Mouse (Mus musculus): ENCODE results near the gene Rab3ip.

Gene Rab3ip

DNA sequence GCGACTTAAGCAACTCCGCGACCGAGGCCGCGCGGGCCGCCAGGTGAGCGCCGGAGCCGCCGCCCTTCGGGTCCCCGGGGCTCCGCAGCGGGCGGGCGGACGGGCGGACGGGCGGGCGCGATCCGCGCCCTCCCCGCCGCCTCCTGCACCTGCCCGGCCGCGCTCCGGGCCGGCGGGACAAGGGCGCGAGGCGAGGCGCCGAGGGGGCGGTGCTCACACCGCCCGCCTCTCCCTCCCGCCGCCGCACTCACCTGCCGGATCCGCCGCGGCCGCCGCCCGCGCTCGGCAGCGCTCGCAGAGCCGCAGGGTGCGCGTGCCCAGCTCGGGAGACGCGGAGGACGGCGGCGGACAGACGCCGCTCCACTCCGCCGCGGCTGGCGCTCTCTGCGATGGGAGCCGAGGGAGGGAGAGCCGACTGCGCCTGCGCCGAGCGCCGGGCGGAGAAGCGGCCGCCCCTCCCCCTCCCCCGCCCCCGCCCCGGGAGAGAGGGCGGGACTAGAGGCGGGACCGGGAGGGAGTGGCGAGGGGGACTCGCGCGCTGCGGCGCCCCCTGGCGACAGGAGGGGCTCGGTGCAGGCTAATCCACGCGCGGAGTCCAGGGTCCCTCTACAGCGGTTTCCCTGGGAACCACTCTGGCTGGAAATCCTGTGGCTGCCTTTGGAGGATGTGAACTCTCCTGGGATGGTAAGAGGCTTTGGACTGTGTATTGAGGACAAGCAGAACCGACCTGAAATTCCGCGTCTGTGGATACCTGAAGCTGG lies at the start of gene Rab3ip:
Gene Rab3ip, minus strand, starts transcription at position 761 of the 761 bp plus-strand sequence.
- DNase-seq (ENCODE audit: low read depth, low spot score), result peak; percentile 91

DNA sequence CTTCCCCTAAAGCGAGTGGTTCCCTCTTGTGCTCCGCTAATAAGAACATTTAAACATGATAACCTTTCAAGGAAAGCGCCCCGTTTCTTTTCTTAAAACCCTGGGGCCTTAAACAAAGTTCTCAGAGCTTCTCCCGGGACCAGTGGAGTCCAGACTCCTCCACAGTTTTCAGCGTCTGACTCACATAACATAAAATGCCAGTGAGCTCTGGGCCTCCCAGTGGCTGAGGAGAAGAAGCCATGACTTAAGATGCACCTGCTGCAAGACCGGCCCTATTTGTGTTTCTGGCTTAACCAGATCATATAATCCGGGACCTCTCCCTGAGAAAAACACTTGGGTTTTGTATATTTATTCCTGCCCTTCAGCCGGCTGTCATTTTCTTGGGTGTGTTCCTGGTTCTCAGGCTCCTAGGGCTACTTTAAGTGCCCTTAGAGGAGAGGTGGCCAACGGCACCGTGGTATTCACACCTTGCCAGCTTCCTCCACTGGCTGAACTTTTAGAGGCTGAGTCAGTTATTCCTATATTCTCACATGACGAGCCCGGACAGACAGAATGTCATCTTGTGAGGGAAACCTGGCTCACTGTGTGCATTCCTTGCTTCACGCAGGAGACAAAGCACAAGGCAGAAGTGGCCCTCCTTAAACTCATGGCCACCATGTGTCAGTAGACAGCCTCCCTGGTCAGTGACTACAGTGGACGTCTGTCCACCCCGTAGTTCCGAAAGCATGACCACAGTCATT lies 48.3 kb upstream of the Rab3ip start:
- no peak for DNase-seq (ENCODE audit: low read depth, low spot score)

DNA sequence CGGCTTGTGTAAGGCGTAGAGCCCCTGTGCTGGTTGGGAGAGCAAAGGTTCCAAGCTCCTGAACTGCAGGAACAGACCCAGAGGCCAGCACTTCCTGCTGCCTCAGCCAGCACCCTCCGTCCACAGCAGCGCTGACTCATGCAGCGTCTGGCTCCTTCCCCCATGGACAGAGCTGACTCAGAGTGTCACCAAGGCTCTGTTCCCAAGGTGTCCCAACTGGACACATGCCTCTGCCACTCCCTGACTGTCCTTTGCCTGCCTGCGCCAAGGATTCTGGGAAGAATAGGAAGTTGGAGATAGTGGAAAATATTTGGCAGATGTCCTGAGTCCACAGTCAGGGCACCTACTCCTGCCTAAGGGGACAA lies 45.6 kb upstream of the Rab3ip start:
- DNase-seq (ENCODE audit: low read depth, low spot score), result no peak

DNA sequence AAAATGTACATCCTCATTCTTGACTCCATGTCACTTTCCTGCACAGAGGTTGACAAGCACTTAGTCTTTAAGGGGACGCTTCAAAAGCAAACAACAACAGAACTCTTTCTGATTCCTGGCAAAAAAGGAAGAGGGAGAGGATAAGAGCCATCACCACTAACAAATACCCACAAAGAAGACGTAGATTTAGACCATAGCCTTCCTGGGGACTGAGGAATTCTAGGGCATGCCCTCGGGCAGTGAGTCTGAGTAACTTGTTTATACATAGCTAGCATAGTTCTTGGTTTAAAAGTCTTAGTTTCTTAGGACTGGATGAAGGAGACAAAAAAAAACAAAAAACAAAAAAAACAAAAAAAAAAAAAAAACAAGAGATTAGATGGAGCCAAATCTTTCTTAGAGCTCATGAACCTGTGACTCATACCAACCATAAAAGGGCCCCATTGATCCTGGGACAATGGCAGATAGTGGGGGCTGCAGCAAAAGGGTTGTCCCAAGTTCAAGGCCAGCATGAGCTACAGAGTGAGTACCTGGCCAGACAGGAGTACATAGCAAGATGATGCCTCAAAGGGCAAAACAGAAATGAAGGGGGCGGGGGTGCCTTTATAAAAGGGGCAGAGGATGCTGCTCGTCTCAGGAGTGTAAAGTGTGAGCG lies 45.1 kb upstream of the Rab3ip start:
- no peak for DNase-seq (ENCODE audit: low read depth, low spot score)

DNA sequence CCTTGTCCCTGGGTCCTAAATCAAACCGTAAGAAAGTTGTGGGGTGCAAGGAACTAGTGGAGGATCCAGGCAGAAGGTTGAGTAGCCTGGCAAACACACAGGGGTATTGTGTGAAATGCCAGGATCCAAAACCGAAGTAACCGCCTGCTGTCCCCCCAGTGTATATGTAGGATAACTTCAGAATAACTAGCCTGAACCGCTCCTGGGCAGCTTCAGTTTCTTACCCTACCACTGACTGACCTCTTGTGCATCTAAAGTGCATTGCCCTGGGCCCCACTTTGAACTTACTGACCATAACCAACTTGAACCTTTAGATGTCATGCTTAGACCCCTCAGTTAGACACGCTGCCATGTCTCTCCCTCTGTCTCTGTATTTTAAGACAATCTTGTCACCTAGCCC lies 44.6 kb upstream of the Rab3ip start:
- DNase-seq (ENCODE audit: low read depth, low spot score), result no peak

DNA sequence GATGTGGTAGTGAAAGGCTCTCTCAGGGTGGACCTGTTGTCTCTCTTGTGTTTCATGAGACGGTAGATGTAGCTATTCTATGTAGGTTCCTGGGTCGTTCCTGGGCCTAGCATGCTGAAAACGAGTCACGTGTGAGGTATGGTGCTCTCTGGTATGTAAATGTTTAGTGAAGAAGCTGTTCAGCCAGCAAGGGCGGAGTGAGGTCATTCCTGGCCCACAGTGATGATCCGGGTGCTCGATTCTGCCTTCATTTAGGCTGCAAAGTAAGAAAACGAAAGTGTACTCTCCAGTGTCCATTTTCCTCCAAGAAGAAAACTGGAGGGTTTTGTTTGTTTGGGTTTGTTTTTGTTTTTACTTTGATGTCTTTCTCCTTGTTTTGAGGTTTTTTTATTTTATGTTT lies 43.4 kb upstream of the Rab3ip start:
- DNase-seq (ENCODE audit: low read depth, low spot score), result no peak

DNA sequence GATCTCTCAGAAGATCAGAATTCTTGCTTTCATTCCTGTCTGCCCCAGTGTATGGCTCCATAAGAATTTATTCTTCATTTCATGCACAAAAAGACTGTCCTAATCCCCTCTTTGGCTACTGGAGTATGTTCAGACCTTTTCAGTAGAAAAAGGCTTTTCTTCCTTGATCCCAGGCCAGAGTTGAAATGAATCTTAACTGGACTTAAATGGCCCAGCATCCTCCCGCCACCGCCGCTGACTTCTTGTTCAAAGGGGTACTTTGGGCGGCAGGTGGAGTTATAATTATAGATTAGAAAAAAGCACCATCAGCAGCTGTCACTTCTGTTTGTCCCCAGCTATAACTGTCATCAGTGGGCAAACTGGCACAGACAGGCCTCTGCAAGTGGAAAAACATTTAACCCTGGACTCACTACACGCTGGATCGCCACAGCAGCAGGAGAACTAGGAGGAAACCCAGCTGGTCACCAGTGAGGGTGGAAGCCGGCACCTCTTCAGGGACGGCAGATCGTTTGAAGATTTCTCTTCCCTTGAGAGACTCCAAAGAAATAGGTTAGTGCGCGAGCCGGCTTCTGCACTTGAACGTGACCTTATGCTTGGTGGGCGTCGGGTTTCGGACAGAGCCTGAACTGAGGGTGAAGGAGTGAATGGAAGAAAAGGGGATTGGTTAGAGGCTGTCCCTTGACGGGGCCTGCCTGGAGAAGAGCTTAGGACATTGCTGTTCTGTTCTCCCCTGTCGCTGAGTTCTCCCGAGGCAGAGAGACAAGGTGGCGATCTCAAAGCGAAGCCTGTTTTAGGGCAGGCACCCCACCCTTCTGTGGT lies 35.9 kb upstream of the Rab3ip start, which contains the start of gene Best3:
Gene Best3, plus strand, starts transcription at position 51 of the 819 bp plus-strand sequence.
- no peak for DNase-seq (ENCODE audit: low read depth, low spot score)

DNA sequence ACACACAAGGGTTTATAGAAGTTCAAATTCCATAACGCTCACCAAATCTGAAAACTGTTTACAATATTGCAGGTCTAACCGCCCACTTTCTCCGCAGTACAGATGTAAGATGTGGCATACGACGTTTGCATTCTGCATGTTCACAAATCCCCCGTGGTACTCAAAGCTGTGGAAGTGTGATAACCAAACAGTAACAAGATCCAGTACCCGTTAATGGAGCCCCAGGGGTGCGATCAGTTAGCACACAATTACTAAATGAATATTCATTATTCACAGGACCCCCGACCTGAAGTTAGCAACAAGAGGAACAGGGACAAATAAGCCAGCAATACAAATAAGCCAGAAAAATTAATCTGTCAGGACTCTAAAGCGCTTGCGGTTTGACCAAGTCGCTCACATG lies 34.3 kb upstream of the Rab3ip start:
- no peak for DNase-seq (ENCODE audit: low read depth, low spot score)

DNA sequence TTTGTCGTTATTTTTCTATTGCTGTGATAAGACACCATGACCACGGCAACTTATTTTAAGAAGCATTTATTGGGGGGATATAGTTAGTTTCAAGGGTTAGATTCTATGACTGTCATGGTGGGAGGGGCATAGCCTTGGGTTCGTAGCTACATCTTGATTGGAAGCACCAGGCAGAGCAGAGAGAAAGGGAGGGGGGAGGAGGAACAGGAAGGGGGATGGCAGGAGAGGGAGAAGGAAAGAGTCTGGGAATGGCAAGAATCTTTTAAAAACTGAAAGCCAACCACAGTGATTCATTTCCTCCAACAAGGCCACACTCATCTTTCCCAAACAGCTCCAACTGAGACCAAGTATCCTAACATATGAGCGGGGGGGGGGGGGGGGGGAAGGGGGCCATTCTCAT lies 32.0 kb upstream of the Rab3ip start:
- no peak for DNase-seq (ENCODE audit: low read depth, low spot score)

DNA sequence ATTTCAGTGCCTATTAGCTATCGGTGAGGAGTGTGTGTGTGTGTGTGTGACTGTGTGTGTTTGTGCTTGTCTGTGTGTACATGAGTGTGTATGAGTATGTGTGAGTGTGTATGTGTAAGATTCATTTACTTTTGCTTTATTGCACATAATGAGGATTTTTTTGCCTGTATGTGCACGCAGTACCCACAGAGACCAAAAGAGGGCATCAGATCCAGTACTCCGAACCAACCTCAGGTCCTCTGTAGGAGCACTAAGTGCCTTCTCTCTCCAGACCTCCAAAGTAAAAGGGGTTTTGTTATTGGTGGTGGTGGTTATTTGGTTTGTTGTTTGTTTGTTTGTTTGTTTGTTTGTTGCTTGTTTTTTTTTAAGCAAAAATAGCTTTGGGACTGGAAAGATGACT lies 30.3 kb upstream of the Rab3ip start:
- no peak for DNase-seq (ENCODE audit: low read depth, low spot score)

DNA sequence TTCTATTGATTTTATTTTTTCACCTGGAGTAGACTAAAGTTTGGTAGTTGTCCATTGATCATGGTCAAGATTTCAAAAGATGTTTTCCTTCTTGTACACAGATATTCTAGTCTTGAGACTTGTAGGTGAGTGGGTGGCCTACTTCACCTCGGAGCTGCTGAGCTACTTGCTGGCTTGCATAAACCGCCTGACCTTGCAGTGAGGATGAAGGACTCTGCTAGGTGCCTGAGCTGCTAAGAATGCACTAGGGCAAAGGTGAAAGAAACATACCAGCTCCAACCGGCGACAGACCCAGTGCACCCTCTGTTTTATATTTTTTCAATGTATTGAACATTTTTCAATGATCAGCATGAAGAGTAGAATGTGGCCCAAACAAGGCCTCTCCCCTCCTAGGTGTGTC lies 29.7 kb upstream of the Rab3ip start:
- no peak for DNase-seq (ENCODE audit: low read depth, low spot score)

DNA sequence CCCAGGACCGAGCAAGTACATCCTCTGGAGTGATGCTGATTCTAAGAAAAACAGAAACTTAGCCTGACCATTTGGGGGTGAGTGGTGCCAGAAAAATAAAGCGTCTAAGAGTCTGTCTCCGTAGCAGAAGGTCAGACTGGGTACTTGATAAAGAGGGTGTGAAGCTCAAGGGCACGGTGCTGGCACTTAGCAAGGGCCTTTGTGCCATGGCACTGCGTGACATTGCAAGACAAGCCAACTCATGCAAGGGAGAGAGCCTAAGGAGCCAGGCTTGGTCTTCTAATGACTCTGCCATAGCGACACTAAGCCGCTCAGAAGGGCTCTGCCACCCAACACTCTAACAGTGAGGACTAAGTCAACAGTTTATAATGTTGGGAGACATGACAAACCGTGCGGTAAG lies 28.3 kb upstream of the Rab3ip start:
- no peak for DNase-seq (ENCODE audit: low read depth, low spot score)

DNA sequence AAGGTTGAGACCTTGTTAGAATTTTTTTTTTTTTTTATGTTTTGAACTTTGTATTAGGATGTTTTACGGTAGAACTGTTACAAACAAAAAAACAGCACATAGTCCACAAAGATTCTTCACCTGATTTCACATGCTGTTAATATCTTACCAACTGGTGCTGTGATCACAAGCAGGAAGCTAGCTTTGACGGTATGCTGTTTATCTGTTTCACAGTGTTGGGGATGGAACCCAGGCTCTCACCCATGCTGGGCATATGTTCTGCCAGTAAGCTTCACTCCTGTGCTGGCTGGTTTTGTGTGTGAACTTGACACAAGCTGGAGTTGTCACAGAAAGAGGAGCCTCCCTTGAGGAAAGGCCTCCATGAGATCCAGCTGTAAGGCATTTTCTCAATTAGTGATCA lies 27.3 kb upstream of the Rab3ip start:
- DNase-seq (ENCODE audit: low read depth, low spot score), result no peak

DNA sequence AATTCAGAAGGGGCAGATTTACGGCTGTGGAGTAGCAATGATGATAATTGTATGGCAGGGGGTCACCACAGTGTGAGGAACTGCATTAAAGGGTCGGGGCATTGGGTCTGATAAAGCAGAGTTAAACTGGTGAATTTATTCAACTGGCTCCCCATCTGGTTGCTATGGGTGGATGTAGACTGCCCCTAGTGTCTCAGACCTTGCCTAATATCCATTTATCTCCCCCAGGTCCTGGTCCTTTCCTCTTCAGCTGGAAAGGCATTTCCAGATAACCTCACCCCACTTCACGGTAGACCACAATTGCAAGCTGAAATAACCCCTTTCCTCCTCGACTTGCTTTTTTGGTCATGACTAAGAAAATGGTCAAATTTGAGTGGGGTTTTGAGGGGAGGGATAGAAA lies 26.9 kb upstream of the Rab3ip start:
- DNase-seq (ENCODE audit: low read depth, low spot score), result no peak

DNA sequence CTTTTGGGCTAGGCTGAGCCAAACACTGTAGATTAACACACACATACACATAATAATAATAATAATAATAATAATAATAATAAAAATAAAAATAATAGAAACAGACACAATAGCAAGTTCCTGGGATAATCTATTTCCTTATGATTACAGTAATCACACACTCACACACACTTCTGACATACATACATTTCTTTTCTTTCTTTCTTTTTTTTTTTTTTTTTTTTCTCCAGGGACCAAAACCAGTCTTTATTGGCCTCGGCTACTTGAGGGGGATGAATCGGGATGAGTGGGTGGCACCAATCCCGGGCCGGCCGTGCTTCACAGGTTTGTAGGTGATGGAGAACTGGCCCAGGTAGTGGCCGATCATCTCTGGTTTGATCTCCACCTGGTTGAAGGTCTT lies 21.9 kb upstream of the Rab3ip start, which contains the start of gene Gm10271:
Gene Gm10271, minus strand, starts transcription at position 101 of the 400 bp plus-strand sequence.
- no peak for DNase-seq (ENCODE audit: low read depth, low spot score)

DNA sequence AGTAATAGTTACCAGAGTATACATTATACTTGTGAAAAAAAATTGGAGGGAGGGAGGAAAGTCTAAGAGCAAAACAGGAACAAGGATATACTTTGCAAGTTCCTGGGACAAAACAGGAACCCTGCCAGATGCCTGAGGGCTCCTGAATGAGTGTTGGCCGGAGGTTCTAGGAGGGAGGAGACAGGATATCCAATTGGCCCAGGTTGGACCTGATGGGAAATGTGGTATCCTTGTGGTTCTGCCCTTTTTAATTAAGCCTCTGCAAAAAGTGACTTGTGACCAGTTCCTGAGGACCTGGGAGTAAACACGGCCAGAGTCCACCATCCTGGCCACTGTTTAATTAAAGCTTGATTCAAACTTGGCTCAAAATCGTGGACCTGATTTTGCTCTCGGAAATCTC lies 18.2 kb upstream of the Rab3ip start:
- no peak for DNase-seq (ENCODE audit: low read depth, low spot score)

DNA sequence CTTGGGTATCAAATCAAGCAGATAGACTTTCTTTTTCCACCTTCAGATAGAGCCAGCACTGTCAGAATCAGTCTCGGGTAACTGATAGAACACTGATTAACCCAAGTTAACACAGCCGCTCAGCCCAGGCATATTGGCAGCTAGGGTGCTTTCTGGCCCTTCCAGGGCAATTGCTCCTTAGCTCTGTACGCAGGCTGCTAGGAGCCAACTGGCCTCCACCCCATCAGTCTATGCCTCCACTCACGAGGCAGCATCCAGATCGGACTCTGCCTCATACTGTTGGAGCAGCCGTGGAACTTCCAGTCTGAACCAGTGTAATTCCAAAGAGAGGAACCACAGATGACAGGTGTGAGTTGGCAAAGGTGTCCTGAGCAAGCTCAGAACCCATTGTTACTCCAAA lies 15.5 kb upstream of the Rab3ip start:
- DNase-seq (ENCODE audit: low read depth, low spot score), result no peak

DNA sequence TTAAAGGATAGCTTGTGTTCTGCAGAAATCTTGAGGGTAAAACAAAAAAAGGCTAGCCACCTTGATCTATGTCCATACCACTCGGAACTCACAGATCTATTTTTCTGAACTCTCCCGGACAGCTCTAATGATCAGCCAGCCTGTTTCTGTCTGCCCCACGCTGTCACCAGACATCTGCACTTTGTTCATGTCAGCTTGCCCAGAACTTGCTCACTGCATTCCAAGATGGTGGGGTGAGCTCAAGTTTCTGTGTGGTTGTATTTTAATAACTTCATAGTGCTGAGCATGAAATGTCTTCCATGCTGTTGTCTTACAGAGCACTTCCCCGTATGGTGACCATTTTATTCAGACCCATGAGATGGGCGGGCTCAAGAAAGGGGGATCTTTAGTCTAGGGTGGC lies 14.7 kb upstream of the Rab3ip start:
- peak; percentile 74 for DNase-seq (ENCODE audit: low read depth, low spot score)

DNA sequence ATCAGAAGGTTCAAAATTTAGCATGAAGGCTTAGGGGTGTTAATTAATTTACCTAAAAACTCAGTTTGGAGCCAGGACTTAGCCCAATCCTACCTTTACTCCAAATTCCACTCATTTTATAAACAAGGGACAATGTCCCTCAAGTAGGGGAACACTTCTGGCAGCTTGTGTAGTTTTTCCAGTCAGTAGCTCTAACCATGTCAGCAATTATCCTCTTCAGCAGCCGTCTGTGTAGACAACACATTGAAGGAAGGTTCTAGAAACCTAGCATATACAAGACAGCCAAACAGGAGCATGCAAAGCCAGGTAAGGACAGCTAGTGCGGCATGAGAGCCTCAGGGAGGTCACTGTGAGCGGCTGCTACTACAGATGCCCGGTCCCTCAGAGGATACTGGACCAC lies 14.0 kb upstream of the Rab3ip start:
- DNase-seq (ENCODE audit: low read depth, low spot score), result no peak

DNA sequence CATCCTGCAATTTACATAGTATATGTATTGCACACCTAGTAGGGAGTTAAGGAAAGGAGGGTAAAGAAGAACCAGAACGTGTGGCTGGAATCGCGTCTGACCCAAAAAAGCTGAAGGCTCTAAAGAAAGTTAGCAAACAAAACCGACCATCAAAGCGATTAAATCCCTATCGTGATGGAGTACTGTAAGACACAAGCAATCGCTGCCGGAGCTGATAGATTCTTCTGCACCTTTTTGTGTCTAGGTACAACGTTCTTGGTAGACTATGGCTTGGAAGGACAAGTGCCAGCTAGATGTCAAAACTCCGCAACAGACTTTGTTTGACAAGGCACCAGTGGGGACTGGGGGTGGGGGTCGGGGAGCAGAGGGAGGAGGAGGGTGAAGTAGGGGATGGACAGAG lies 13.5 kb upstream of the Rab3ip start:
- DNase-seq (ENCODE audit: low read depth, low spot score), result no peak

DNA sequence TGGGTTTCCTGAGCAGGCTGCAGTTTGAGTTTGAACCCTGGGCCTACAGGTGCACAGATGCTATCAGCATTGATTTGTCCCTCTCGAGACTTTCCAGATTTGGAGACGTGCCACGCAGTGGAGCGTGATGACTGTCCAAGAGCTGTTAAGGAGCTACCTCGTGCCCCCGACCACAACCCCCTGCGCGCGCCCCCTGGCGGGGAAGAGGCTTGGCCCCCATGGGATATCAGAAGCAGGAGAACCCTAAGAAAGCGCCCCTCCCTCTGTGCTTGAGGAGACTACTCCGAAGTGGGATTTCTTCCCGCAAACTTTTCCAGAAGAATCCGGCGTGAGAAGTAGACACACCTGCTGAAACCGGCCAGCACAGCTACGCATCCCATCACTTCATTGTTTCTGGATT lies 12.2 kb upstream of the Rab3ip start:
- no peak for DNase-seq (ENCODE audit: low read depth, low spot score)

DNA sequence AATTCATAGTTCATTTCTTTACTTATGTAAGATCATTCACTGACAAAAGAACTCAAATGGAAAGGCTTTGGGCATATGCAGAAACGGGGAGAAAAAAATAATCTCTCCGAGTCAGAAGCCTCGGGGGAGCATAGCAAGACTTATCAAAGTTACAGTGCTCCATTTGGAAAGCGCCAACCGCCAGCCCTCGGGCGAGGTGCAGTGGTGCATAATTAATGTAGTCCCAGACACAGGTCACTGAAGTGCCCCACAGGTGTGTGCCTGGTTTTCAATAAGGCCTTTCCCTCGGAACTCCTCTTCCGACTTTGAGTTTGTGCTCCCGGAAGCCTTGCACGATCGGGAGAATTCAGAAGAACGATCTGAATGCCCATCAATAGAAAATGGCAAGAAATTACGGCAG lies 11.6 kb upstream of the Rab3ip start:
- no peak for DNase-seq (ENCODE audit: low read depth, low spot score)

All from forelimb bud, embryonic 11.5 days (tissue).